Mouse (Mus musculus): Measurements from ENCODE around the gene Elovl5.

GRCm38 (mm10) chr9:77995235-77995634 lies 78.1 kb downstream of the Elovl5 start:
- no peak for TF ChIP-seq GATA1 (IDR thresholded peaks at IDR 0.05; ENCODE audit: borderline replicate concordance, low read length)
- TF ChIP-seq CTCF (IDR thresholded peaks at IDR 0.05; ENCODE audit: low read depth, low read length): no peak
- TF ChIP-seq GATA2 (IDR thresholded peaks at IDR 0.05; ENCODE audit: borderline replicate concordance, low read depth, low read length): no peak
- TF ChIP-seq POLR2AphosphoS5 (IDR thresholded peaks at IDR 0.05; ENCODE audit: insufficient replicate concordance, low read depth, low read length): no peak
- TF ChIP-seq TAL1 (conservative IDR thresholded peaks at IDR 0.05; ENCODE audit: low read depth, low read length): no peak
